Mouse (Mus musculus) kidney, adult 9 months (tissue): ENCODE results near the gene Bfsp2.

ENCODE experiments used
- DNase-seq: peaks from one replicate; pipeline ENCODE4 v3.0.0; 2022

Gene Bfsp2

DNA sequence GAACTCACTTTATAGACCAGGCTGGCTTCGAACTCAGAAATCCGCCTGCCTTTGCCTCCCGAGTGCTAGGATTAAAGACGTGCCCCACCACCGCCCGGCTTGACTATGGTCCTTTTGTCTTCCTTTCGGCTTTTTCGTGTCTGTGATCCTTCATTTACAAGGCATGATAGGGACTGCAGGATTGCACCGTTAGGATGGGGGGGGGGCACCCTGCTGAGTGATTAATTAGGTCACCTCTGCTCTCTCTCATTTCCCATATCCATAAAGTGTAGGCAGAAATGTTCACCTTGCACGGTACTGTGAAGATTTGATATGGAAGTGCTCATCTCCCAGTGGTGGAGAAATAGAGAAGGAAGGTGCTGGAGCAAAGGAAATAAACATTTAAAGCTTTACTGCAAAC is 101.5 kb downstream of the Bfsp2 start:
- DNase-seq: no peak

DNA sequence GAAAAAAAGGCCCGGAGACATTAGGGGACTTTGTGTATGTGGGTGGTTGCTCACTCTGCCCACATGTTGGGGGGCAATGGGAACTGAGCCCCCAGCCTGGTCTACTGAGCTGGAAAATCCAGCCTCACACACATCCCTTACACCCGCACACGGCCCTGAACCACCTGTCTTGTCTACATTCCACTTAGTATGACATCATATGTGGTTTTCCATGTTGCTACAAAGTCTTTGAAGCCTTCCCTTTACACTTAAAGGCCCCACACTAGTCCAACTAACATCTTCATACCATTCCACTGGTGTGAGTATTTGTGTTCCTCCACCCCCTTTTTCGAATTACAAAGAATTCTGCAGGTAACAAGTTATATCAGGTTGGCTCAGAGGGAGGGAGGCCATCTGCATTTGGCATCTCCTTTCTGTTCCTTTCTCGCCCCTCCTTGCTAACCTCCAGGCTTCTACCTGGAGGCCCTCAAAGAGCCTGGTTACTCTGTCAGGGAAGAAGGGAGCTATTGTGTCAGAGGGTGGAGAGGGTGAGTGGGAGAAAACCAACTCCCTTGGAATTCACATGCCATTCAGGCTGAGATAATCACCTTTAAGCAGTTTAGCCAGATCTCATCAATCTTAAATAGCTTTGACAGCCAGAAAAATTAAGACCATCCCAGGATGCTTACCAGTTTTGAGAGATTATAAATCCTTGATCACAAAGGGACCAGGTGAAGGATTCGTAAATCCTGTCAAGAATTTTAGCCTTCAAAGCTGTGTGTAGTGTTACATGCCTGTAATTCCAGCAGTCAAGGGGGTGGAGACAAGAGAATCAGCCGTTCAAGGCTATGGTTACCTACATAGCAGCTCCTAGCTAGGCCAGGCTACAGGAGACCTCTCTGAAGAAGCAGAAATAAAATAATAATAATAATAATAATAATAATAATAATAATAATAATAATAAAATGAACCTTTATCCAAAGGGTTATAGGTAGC is 103.6 kb downstream of the Bfsp2 start:
- DNase-seq: no peak
